Mouse (Mus musculus) neural tube, embryonic 14.5 days (tissue): ENCODE measurements around the gene Coro6. TPM values are rescaled to one million over a fixed set of nuclear protein-coding genes. Genes with fewer than 3 reads are reported as not detected.

Experiments
- ATAC-seq: fragments of 200-750 bp; cut with Nextera tagmentation; 2 replicates; pipeline ENCODE4 v1.8.0; 2017; ENCODE audit warnings: low read depth, mild to moderate bottlenecking, moderate TSS enrichment, moderate library complexity
- H3K27ac ChIP-seq: fragments of 300-500 bp; sonication (generic); 2 replicates; pipeline ENCODE4 v1.5.1; 2014; ENCODE audit warnings: low read depth, mild to moderate bottlenecking, control low read depth, low read length, moderate library complexity, mixed read lengths
- H3K27me3 ChIP-seq: fragments of 300-500 bp; sonication (generic); 2 replicates; pipeline ENCODE4 v1.6.1; 2014; ENCODE audit warnings: low read length; ENCODE audit not compliant: control insufficient read depth, insufficient read depth
- H3K36me3 ChIP-seq: fragments of 300-500 bp; sonication (generic); 2 replicates; pipeline ENCODE4 v1.6.1; 2014; ENCODE audit warnings: low read length, mixed read lengths; ENCODE audit not compliant: control insufficient read depth, insufficient read depth
- H3K4me1 ChIP-seq: fragments of 300-500 bp; sonication (generic); 2 replicates; pipeline ENCODE4 v1.6.1; 2014; ENCODE audit warnings: low read length; ENCODE audit not compliant: control insufficient read depth, insufficient read depth
- H3K4me2 ChIP-seq: fragments of 300-500 bp; sonication (generic); 2 replicates; pipeline ENCODE4 v1.6.1; 2014; ENCODE audit warnings: mild to moderate bottlenecking, low read depth, low read length, control low read depth
- H3K4me3 ChIP-seq: fragments of 300-500 bp; sonication (generic); 2 replicates; pipeline ENCODE4 v1.5.1; 2014; ENCODE audit warnings: low read depth, low read length, control low read depth, mixed read lengths
- H3K9ac ChIP-seq: fragments of 300-500 bp; sonication (generic); replicated peaks from 2 replicates; pipeline ENCODE4 v1.6.1; 2014; ENCODE audit warnings: low read depth, mild to moderate bottlenecking, control low read depth, low read length, mixed read lengths
- H3K9me3 ChIP-seq: fragments of 300-500 bp; sonication (generic); 2 replicates; pipeline ENCODE4 v1.6.1; 2016; ENCODE audit warnings: low read length; ENCODE audit not compliant: control insufficient read depth
- WGBS: fragments of 180-500 bp; shearing (Covaris S2); extraction: QIAGEN DNeasy Blood & Tissue Kit; methylation state at CpG from one replicate; pipeline ENCODE4 v1.1.7; 2014; 5-methylcytosine and 5-hydroxymethylcytosine counted together
- polyA plus RNA-seq: library from polyadenylated mRNA; unstranded; fragments of >200 nt; fragmentation: Nextera tagmentation; extraction: Ambion mirVana; gene quantifications from 2 replicates; pipeline ENCODE4 v1.2.1, GENCODE M21; 2014

Gene Coro6
- polyA plus RNA-seq, 1 experiment from 2014 or later = 0.83 TPM

GRCm38 (mm10) chr11:77441020-77441419 is 21.2 kb upstream of the Coro6 start:
- Histone ChIP-seq H3K9me3 (no peaks in the 10 kb centered on the region), H3K27me3 (no peaks in the 10 kb centered on the region), H3K9ac (no peak overlapping the region), H3K36me3 (peaks cover 17% of the 10 kb centered on the region; the same call in 1 of the 2 replicates), H3K4me2 (no peak overlapping the region), H3K4me1 (no peaks in the 10 kb centered on the region), H3K4me3 (no peak overlapping the region), H3K27ac (no peak overlapping the region)
- ATAC-seq = no peak
- WGBS = 88% methylated on average over 8 of the region's 8 CpGs

GRCm38 (mm10) chr11:77442186-77443170 is 19.7 kb upstream of the Coro6 start:
- Histone ChIP-seq H3K4me3 (no peak overlapping the region), H3K9ac (no peak overlapping the region), H3K4me2 (no peak overlapping the region), H3K27me3 (no peaks in the 10 kb centered on the region), H3K4me1 (no peaks in the 10 kb centered on the region), H3K27ac (no peak overlapping the region), H3K9me3 (no peaks in the 10 kb centered on the region), H3K36me3 (peaks cover 17% of the 10 kb centered on the region; the same call in 1 of the 2 replicates)
- no peak for ATAC-seq
- 78% methylated on average over 7 of the region's 7 CpGs for WGBS

DNA sequence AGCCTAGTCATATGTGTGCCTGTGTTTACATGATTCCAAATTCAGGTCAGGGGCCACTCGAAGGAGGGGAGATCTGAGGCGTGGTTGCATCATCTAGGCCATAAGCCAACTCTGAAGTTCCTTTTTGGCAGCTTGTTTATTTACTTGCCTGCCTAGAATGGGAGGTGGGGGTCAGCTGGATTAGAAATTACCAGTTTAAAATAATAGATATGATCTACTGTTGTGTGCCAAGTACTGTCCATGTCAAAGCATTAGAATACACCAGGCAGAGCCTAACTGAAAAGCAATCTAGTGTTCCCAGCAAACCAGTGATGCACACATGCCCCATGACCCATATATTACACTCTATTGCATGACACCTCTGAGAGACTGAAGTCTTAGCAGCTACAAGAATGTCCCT is 17.3 kb upstream of the Coro6 start:
- Histone ChIP-seq H3K27me3 (no peaks in the 10 kb centered on the region), H3K36me3 (0 out of 2 replicates have a peak, but pooled peaks cover 13% of the 10 kb centered on the region), H3K9me3 (no peaks in the 10 kb centered on the region), H3K4me1 (no peaks in the 10 kb centered on the region), H3K4me3 (no peak overlapping the region), H3K9ac (no peak overlapping the region), H3K27ac (no peak overlapping the region), H3K4me2 (no peak overlapping the region)
- no peak for ATAC-seq
- 78% methylated on average over 2 of the region's 2 CpGs for WGBS

DNA sequence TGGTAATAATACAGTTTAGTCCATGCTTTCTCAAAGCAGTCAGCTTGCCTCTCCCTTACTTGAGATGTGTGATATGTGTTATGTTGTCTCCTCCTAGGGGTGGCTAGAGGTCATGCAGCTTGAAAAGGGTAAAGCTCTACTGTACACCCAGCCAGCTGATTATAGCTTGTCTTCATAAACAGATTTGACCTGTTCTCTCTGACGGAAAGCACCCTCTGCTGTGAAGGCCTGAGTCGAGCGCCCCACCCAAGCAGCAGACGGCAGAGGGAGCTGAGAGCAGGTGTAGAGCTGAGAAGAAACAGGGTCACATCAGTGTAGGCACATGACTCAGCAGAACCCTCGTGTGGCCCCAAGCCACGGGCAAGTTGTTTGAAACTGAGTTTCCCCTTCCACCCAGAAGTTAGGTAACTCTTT is 15.6 kb upstream of the Coro6 start:
- Histone ChIP-seq H3K27ac (no peak overlapping the region), H3K9me3 (no peaks in the 10 kb centered on the region), H3K4me1 (no peaks in the 10 kb centered on the region), H3K9ac (no peak overlapping the region), H3K4me3 (no peak overlapping the region), H3K36me3 (0 out of 2 replicates have a peak, but pooled peaks cover 7% of the 10 kb centered on the region), H3K4me2 (no peak overlapping the region), H3K27me3 (no peaks in the 10 kb centered on the region)
- WGBS = 70% methylated on average over 6 of the region's 6 CpGs
- ATAC-seq = peak; percentile 56; the same call in 1 of the 2 replicates

DNA sequence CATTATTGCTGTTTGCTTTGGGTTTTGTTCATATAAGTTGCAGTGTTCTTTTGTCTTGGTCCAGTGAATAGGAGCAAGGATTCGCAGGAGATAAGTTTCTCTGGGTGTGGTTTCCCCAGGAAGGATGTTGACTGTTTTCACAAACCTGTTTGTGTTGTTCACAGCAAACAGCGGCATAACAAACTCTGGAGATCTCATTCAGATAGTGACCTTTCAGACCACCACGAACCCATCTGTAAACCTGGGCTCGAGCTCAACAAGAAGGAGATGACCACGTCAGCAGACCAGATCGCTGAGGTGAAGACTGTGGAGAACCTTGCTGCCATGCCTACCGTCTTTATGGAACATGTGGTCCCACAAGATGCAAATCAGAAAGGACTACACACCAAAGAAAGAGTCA is 13.0 kb upstream of the Coro6 start:
- no peaks in the 10 kb centered on the region for H3K4me1 ChIP-seq

DNA sequence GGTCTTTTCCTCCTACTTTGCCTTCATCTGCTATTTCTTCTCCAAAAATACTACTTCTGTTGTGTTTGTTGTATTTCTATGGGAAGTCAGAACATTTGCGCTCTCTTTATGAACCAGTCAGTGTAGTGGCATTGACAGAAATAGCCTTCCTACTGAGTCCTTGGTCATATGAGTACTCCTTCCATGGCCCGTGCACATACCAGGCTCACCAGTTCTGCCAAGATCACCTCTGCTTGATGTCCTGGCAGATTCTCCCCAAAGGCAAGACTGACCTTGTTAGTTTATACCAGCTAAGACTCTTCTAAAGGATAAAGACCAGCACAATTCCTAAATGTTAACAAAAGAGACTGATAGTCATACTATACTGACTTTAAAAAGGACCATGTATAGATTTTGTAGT is 10.5 kb upstream of the Coro6 start:
- Histone ChIP-seq H3K36me3 (peaks cover 18% of the 10 kb centered on the region; the same call in 1 of the 2 replicates), H3K27ac (no peak overlapping the region), H3K4me3 (no peak overlapping the region), H3K4me2 (no peak overlapping the region), H3K9ac (no peak overlapping the region), H3K4me1 (no peaks in the 10 kb centered on the region), H3K27me3 (no peaks in the 10 kb centered on the region), H3K9me3 (no peaks in the 10 kb centered on the region)
- ATAC-seq = no peak
- WGBS = 96% methylated on average over 2 of the region's 2 CpGs

More for the DNA sequence above, 13.0 kb upstream of the Coro6 start:
- Histone ChIP-seq H3K4me2 (no peak overlapping the region), H3K27me3 (no peaks in the 10 kb centered on the region), H3K4me3 (no peak overlapping the region), H3K36me3 (peaks cover 9% of the 10 kb centered on the region; the same call in 1 of the 2 replicates), H3K9me3 (no peaks in the 10 kb centered on the region), H3K27ac (no peak overlapping the region), H3K9ac (no peak overlapping the region)
- no peak for ATAC-seq
- 94% methylated on average over 7 of the region's 7 CpGs for WGBS

GRCm38 (mm10) chr11:77453388-77453787 is 8.8 kb upstream of the Coro6 start:
- Histone ChIP-seq H3K36me3 (peaks cover 18% of the 10 kb centered on the region; the same call in 1 of the 2 replicates), H3K9ac (no peak overlapping the region), H3K27me3 (no peaks in the 10 kb centered on the region), H3K4me3 (no peak overlapping the region), H3K9me3 (no peaks in the 10 kb centered on the region), H3K27ac (no peak overlapping the region), H3K4me1 (no peaks in the 10 kb centered on the region), H3K4me2 (no peak overlapping the region)
- no peak for ATAC-seq
- WGBS = 99% methylated on average over 2 of the region's 2 CpGs

- ATAC-seq = no peak
- no peaks in the 10 kb centered on the region; the same call in 1 of the 2 replicates for H3K27me3 ChIP-seq
- WGBS = 85% methylated on average over 9 of the region's 9 CpGs
Observed at GRCm38 (mm10) chr11:77455770-77456510, 6.3 kb upstream of the Coro6 start.

More at GRCm38 (mm10) chr11:77455770-77456510, 6.3 kb upstream of the Coro6 start:
- H3K4me1 ChIP-seq = no peaks in the 10 kb centered on the region
- no peak overlapping the region for H3K4me2 ChIP-seq
- H3K9me3 ChIP-seq = no peaks in the 10 kb centered on the region
- no peak overlapping the region for H3K27ac ChIP-seq
- H3K36me3 ChIP-seq = peaks cover 15% of the 10 kb centered on the region; the same call in 1 of the 2 replicates
- H3K4me3 ChIP-seq = no peak overlapping the region
- H3K9ac ChIP-seq = no peak overlapping the region
